Mouse (Mus musculus): ENCODE measurements around the gene Rph3al. TPM values are rescaled to one million over a fixed set of nuclear protein-coding genes. Genes with fewer than 3 reads are reported as not detected.

Gene Rph3al
- polyA plus RNA-seq, 1 experiment from 2014 or later: 1.2 TPM

- Histone ChIP-seq H3K4me1 (ENCODE audit: control insufficient read depth, insufficient read depth, low read length) (no peaks in the 10 kb centered on the region), H3K9me3 (ENCODE audit: control insufficient read depth, low read length) (no peaks in the 10 kb centered on the region), H3K27me3 (ENCODE audit: control insufficient read depth, insufficient read depth, low read length) (no peaks in the 10 kb centered on the region), H3K27ac (ENCODE audit: low read depth, low read length) (no peak overlapping the region), H3K4me3 (ENCODE audit: low read depth, low read length) (no peak overlapping the region), H3K9ac (ENCODE audit: low read length) (no peak overlapping the region), H3K36me3 (ENCODE audit: control insufficient read depth, insufficient read depth, low read length) (no peaks in the 10 kb centered on the region), H3K4me2 (ENCODE audit: low read depth) (no peak overlapping the region)
- DNase-seq (ENCODE audit: low spot score) (no peak), ATAC-seq (ENCODE audit: insufficient read depth, low FRiP score, low TSS enrichment) (no peak)
- 53% methylated on average over 10 of the region's 10 CpGs for WGBS
Measured at GRCm38 (mm10) chr11:75813085-75813484, 125.1 kb downstream of the Rph3al start.

GRCm38 (mm10) chr11:75811900-75812299, 126.3 kb downstream of the Rph3al start:
- ATAC-seq (ENCODE audit: insufficient read depth, low FRiP score, low TSS enrichment): no peak
- 67% methylated on average over 3 of the region's 3 CpGs for WGBS

GRCm38 (mm10) chr11:75810526-75810925, 127.7 kb downstream of the Rph3al start:
- DNase-seq (ENCODE audit: low spot score) (no peak), ATAC-seq (ENCODE audit: insufficient read depth, low FRiP score, low TSS enrichment) (no peak)
- H3K36me3 ChIP-seq (ENCODE audit: control insufficient read depth, insufficient read depth, low read length): no peaks in the 10 kb centered on the region
- 95% methylated on average over 3 of the region's 3 CpGs for WGBS
- H3K27ac ChIP-seq (ENCODE audit: low read depth, low read length): no peak overlapping the region
- H3K9me3 ChIP-seq (ENCODE audit: control insufficient read depth, low read length): no peaks in the 10 kb centered on the region
- no peaks in the 10 kb centered on the region for H3K4me1 ChIP-seq (ENCODE audit: control insufficient read depth, insufficient read depth, low read length)
- no peaks in the 10 kb centered on the region for H3K27me3 ChIP-seq (ENCODE audit: control insufficient read depth, insufficient read depth, low read length)
- H3K4me2 ChIP-seq (ENCODE audit: low read depth): no peak overlapping the region
- H3K4me3 ChIP-seq (ENCODE audit: low read depth, low read length): no peak overlapping the region
- no peak overlapping the region for H3K9ac ChIP-seq (ENCODE audit: low read length)

More at GRCm38 (mm10) chr11:75811900-75812299, 126.3 kb downstream of the Rph3al start:
- no peak for DNase-seq (ENCODE audit: low spot score)
- H3K27me3 ChIP-seq (ENCODE audit: control insufficient read depth, insufficient read depth, low read length): no peaks in the 10 kb centered on the region
- H3K4me3 ChIP-seq (ENCODE audit: low read depth, low read length): no peak overlapping the region
- H3K4me2 ChIP-seq (ENCODE audit: low read depth): no peak overlapping the region
- H3K27ac ChIP-seq (ENCODE audit: low read depth, low read length): no peak overlapping the region
- no peaks in the 10 kb centered on the region for H3K4me1 ChIP-seq (ENCODE audit: control insufficient read depth, insufficient read depth, low read length)
- H3K9me3 ChIP-seq (ENCODE audit: control insufficient read depth, low read length): no peaks in the 10 kb centered on the region
- no peaks in the 10 kb centered on the region for H3K36me3 ChIP-seq (ENCODE audit: control insufficient read depth, insufficient read depth, low read length)
- H3K9ac ChIP-seq (ENCODE audit: low read length): no peak overlapping the region

- no peaks in the 10 kb centered on the region for H3K27me3 ChIP-seq (ENCODE audit: control insufficient read depth, insufficient read depth, low read length)
- no peaks in the 10 kb centered on the region for H3K36me3 ChIP-seq (ENCODE audit: control insufficient read depth, insufficient read depth, low read length)
- DNase-seq (ENCODE audit: low spot score) (no peak), ATAC-seq (ENCODE audit: insufficient read depth, low FRiP score, low TSS enrichment) (no peak)
- H3K9me3 ChIP-seq (ENCODE audit: control insufficient read depth, low read length): no peaks in the 10 kb centered on the region
- no peak overlapping the region for H3K4me2 ChIP-seq (ENCODE audit: low read depth)
- no peak overlapping the region for H3K27ac ChIP-seq (ENCODE audit: low read depth, low read length)
- no peak overlapping the region for H3K4me3 ChIP-seq (ENCODE audit: low read depth, low read length)
- H3K9ac ChIP-seq (ENCODE audit: low read length): no peak overlapping the region
- 27% methylated on average over 5 of the region's 5 CpGs for WGBS
- H3K4me1 ChIP-seq (ENCODE audit: control insufficient read depth, insufficient read depth, low read length): no peaks in the 10 kb centered on the region
Measured at GRCm38 (mm10) chr11:75807486-75807885, 130.7 kb downstream of the Rph3al start.

GRCm38 (mm10) chr11:75801771-75802550, 136.3 kb downstream of the Rph3al start:
- no peak for ATAC-seq (ENCODE audit: insufficient read depth, low FRiP score, low TSS enrichment)
- Histone ChIP-seq H3K27me3 (ENCODE audit: control insufficient read depth, insufficient read depth, low read length) (peaks cover 3% of the 10 kb centered on the region), H3K4me2 (ENCODE audit: low read depth) (no peak overlapping the region), H3K4me1 (ENCODE audit: control insufficient read depth, insufficient read depth, low read length) (peaks cover 3% of the 10 kb centered on the region; the same call in 1 of the 2 replicates), H3K9ac (ENCODE audit: low read length) (no peak overlapping the region), H3K4me3 (ENCODE audit: low read depth, low read length) (no peak overlapping the region), H3K9me3 (ENCODE audit: control insufficient read depth, low read length) (no peaks in the 10 kb centered on the region), H3K27ac (ENCODE audit: low read depth, low read length) (no peak overlapping the region), H3K36me3 (ENCODE audit: control insufficient read depth, insufficient read depth, low read length) (no peaks in the 10 kb centered on the region)
- DNase-seq (ENCODE audit: low spot score): no peak
- whole genome bisulfite sequencing: 82% methylated on average over 7 of the region's 7 CpGs

- no peak for ATAC-seq (ENCODE audit: insufficient read depth, low FRiP score, low TSS enrichment)
Measured at GRCm38 (mm10) chr11:75801369-75801768, 136.9 kb downstream of the Rph3al start.

GRCm38 (mm10) chr11:75796536-75797246, 141.5 kb downstream of the Rph3al start:
- Histone ChIP-seq H3K4me2 (ENCODE audit: low read depth) (no peak overlapping the region), H3K27ac (ENCODE audit: low read depth, low read length) (no peak overlapping the region), H3K27me3 (ENCODE audit: control insufficient read depth, insufficient read depth, low read length) (peaks cover 39% of the 10 kb centered on the region), H3K4me3 (ENCODE audit: low read depth, low read length) (no peak overlapping the region), H3K36me3 (ENCODE audit: control insufficient read depth, insufficient read depth, low read length) (no peaks in the 10 kb centered on the region), H3K9me3 (ENCODE audit: control insufficient read depth, low read length) (no peaks in the 10 kb centered on the region), H3K9ac (ENCODE audit: low read length) (no peak overlapping the region), H3K4me1 (ENCODE audit: control insufficient read depth, insufficient read depth, low read length) (peaks cover 3% of the 10 kb centered on the region)
- WGBS: 73% methylated on average over 13 of the region's 13 CpGs
- no peak for ATAC-seq (ENCODE audit: insufficient read depth, low FRiP score, low TSS enrichment)
- DNase-seq (ENCODE audit: low spot score): no peak

More at GRCm38 (mm10) chr11:75801369-75801768, 136.9 kb downstream of the Rph3al start:
- peaks cover 3% of the 10 kb centered on the region; the same call in 1 of the 2 replicates for H3K4me1 ChIP-seq (ENCODE audit: control insufficient read depth, insufficient read depth, low read length)
- H3K4me2 ChIP-seq (ENCODE audit: low read depth): no peak overlapping the region
- no peak for DNase-seq (ENCODE audit: low spot score)
- no peak overlapping the region for H3K9ac ChIP-seq (ENCODE audit: low read length)
- 84% methylated on average over 4 of the region's 4 CpGs for WGBS
- H3K4me3 ChIP-seq (ENCODE audit: low read depth, low read length): no peak overlapping the region
- no peak overlapping the region for H3K27ac ChIP-seq (ENCODE audit: low read depth, low read length)
- H3K36me3 ChIP-seq (ENCODE audit: control insufficient read depth, insufficient read depth, low read length): no peaks in the 10 kb centered on the region
- no peaks in the 10 kb centered on the region for H3K9me3 ChIP-seq (ENCODE audit: control insufficient read depth, low read length)
- peaks cover 9% of the 10 kb centered on the region for H3K27me3 ChIP-seq (ENCODE audit: control insufficient read depth, insufficient read depth, low read length)

GRCm38 (mm10) chr11:75796029-75796445, 142.2 kb downstream of the Rph3al start, which contains the start of gene Doc2b:
Doc2b (minus strand) TSS chr11:75796049.
- no peaks in the 10 kb centered on the region for H3K9me3 ChIP-seq (ENCODE audit: control insufficient read depth, low read length)
- peak within 1 kb of the TSS; percentile 44 for H3K4me2 ChIP-seq (ENCODE audit: low read depth)
- H3K4me1 ChIP-seq (ENCODE audit: control insufficient read depth, insufficient read depth, low read length): peaks cover 3% of the 10 kb centered on the region
- ATAC-seq (ENCODE audit: insufficient read depth, low FRiP score, low TSS enrichment): no peak
- H3K4me3 ChIP-seq (ENCODE audit: low read depth, low read length): peak within 1 kb of the TSS; percentile 39
- H3K9ac ChIP-seq (ENCODE audit: low read length): peak within 1 kb of the TSS; percentile 51
- H3K36me3 ChIP-seq (ENCODE audit: control insufficient read depth, insufficient read depth, low read length): no peaks in the 10 kb centered on the region
- H3K27ac ChIP-seq (ENCODE audit: low read depth, low read length): no peak within 1 kb of the TSS
- peak; percentile 57 for DNase-seq (ENCODE audit: low spot score)
- H3K27me3 ChIP-seq (ENCODE audit: control insufficient read depth, insufficient read depth, low read length): peaks cover 39% of the 10 kb centered on the region
- 5% methylated on average over 37 of the region's 37 CpGs for WGBS

Measured in neural tube, embryonic 11.5 days (tissue).